Mouse (Mus musculus) retina, postnatal 7 days (tissue): ENCODE results near the gene Cldn5.

Experiments
- DNase-seq: peaks from one replicate; pipeline ENCODE4 v3.0.0-alpha.2; 2012; ENCODE audit warnings: low read depth, low spot score

Cldn5 gene

DNA sequence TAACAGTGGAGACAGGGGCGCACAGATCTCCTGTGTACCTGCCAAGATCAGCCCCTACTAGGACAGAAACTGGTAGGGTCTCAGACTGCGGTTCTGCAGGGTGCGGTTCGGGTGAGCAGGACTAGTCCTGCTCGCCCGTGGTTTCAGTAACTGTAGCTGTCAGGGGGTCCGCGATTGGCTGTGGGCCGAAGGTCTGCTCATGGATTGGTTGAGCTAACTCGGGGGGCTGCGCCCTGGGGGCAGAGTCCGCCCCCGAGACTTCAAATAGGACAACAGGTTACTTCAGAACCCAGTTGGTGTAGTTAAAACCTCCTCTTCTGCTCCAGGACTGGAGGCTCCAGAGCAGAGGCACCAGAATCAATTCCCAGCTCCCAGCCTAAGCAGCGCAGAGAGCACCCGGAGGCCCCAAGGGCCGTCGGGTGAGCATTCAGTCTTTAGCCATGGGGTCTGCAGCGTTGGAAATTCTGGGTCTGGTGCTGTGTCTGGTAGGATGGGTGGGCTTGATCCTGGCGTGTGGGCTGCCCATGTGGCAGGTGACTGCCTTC lies at the start of gene Cldn5:
Gene Cldn5 (plus strand): TSS at position 292 of the 545 bp plus-strand sequence.
- no peak for DNase-seq

DNA sequence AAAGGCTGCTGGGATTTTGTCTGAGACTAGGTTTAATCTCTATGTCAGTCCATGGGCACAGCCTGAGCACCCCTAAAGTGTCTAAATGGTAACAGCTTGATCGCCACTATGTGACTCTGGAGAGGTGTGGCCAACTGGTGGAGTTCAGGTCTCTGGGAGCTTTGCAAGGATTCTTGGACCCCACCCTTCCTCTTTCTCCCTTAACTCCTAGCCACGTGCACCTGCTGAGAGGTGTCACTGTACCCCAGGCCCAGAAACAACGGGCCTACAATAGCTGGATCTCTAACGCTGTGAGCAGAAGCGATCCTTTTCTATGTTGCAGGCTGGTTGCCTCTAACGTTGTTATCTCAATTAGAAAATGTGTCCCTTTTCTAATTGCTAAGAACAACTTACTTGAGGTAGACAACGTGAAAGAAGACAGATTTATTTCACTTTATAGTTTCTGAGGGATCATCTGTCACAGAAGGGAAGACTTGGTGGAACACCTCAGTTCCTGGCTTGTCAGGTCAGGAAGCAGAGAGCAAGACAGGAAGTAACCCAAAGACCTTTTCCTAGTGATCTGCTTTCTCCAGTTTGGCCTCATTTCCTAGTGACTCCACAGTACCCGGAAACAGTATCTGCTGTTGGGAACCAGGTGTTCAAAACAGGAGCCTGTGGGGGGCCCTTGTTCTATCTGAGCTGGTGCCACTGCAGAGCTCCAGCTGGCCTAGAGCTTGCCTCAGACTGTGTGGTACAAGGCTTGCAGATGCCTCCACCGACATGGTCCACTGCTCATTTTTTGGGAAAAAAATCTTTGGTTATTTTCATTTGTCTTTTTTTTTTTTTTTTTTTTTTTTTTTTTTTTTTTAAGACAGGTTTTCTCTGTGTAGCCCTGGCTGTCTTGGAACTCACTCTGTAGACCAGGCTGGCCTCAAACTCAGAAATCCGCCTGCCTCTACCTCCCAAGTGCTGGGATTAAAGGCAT lies 48.8 kb upstream of the Cldn5 start:
- no peak for DNase-seq

DNA sequence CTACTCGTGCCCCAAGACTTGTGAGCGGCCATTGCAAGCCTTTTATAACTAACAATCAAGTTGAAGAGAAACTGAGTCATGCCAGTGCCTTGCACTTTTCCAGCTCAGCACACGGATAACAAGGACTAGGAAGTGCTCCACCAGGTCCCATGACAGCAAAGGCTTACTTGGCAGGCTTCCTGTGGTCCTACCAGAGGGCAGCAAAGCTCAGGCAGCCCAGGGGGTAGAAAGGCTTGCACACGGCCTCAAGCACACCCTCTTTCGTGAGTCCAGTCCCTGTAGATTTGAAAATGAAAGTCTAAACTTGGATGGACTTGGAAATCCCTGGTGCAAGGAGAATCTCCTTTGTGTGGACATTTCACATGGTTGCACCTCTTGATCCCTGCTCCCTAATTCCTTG lies 47.5 kb upstream of the Cldn5 start:
- DNase-seq = no peak

DNA sequence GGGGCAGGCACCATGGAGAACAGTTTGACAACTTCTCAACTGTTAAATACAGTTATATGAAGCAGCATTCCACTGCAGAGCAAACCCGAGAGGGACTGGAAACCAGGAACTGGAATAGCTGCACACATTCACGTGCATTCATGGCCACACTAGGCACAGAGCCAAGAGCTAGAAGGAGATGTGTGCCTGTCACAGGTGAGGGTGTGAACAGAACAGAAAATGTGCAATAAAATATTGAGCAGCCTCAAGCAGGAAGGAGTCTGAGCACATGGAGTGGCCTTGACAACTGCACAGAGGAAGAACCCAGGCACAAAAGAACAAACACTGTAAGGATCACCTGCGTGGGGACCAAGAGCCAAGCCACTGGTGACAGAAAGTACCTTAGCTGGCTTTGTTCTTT lies 46.0 kb upstream of the Cldn5 start:
- no peak for DNase-seq

DNA sequence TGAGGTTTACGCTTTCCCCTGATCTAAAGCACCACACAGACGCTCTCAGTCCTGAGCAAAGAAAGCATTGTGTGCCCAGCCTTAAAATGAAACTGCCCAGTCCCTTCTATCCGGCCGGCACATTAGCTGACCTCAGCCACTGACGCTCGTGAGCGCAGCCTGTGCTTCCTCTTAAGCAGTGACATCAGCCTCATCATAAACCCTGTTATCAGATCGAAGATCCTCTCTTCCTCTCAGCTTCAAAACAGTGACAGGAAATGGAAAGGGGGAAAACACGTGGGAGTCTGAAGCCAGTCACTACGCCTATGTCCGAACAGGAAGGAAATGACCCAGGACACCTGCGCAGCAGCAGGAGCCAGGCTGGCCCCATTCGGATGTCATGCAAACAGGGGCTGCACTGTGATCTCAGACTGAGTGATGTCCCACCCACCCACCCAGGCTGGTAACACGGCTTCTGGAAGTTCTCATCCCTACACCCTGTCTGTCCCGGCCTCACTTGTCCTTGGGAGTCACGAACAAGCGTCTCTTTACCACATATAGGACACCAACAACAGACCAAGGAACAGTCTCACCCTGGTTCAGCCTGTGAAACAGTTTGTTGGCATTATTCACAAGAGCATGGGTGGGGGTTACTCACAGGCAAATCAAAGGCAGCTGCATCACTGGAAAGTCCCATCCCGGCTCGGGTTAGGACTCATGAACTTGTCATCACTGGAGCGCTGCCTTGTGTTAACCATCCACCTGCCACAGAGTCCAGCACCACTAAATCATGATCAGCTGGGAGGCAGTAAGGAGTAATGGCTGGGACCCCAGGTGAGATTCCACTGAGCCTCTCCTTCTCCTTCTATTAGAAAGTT lies 43.3 kb upstream of the Cldn5 start:
- no peak for DNase-seq

DNA sequence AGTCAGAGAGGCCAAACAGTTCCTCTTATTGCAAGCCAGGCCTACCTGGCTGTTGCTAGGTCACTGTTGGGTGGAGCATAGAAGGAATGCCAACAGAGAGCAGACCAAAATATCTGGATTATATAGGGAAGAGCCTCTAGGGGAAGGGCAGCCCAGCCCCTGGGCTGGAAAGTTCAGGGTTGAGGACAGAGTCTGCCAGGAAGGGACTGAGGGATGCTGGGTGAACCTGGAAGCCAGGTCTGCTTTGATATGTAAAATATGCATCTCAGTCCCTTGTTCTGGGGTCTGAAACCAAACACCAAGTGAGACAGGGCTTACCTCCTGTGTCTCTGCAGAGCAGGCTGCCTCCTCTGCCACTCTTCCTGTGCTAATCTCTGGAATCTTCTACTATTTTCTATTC lies 38.3 kb upstream of the Cldn5 start:
- no peak for DNase-seq

DNA sequence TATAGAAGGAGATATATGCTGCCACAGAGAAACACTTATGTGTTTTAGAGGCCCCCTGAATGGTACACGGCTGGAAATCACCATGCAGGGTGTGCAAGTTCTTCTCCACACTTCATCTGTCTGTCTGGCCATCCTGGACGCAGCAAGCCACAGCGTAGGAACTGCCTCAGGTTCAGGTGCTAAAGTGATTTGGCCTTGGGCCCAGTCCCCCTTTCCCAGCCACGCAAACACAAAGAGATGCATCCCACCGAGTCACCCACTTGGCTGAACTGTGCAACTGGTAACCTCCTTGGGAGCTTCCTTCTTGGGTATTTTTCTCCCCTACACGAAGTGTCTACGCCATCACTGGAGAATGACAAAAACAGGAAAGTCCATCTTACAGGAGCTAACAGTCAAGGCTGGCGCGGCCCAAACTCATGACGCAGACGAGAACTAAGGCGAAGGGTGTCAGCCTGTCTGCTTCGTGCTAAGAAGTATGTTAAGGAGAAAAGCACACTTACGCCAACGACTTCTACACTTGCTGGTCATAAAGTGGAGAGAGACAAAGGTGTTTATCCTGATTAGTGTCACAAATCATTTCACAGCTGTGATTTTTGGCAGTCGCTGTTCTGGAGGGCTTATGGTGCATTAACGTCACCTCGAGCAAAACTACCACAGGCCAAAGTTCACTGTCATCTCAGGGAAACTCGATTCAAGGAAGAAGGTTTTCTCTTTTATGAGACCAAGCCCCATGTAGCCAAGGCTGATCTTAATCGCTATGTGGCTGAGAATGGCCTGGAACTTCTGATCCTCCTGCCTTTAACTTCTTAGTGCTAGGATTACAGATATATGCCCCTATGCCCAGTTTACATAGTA lies 30.2 kb upstream of the Cldn5 start:
- no peak for DNase-seq

DNA sequence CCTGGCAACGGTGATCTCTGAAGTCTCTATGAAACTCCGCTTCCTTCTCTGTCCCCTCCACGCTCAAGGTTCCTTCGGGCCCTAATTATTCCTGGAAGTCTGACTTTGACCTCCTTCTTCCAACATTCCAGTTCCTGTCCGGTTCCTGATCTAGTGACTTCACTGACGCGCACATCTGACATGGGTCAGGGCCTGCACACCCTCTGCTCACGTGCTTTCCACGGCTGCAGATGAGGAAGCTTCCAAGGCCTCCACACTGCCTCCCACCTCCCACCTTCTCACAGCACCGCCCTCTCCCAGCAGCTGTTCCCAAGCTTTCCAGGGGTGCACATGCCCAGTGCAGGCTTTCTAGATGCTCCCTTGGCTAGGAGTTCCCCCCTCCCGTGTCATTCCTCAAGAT lies 25.5 kb upstream of the Cldn5 start:
- no peak for DNase-seq

DNA sequence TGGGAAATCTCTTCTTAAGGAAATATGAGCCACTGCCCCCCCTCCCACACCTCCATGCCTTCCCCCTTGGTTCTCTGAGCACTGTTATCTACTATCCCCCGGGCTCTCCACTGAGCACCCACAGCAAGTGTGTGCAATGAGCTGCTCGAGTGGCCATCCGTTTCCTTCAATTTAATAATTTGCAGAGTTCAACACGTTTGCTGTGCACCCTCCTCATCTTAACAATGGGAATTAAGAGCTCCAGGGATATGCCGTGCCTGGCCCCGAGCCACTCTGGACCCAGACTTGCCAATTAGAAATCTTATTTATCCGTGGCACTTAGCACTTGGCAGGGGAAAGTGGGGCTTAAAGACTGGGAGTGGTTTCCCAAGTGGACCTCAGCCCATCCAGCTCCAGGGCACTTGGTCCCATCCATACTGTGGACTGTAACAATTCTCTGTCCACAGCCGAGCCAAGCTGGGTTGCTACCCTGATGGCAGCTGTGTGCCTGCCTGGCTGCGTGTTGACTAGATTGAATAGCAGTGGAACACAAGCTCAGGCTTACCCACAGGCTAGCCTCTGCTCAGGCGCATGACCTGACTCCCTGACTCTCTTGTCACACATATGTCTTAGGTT lies 24.7 kb upstream of the Cldn5 start:
- DNase-seq = no peak

DNA sequence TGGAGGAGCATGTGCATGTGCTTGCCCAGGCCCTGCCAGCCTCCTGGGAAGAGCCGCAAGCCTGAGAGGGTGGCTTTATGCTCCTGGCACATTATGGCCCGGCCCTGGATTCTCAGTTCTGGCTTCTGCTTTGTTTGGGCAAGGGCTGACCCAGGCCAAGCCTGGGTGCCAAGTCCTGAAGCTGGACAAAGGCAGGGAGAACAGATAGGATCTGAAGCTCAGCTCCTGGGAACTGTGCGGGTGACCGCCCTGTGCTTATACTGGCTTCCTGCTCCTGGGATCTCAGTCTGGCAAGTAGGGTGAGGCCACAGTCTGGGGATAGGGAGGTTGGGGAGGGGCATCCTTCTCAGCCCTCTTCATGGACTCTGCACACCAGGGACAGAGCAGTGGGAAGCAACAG lies 14.9 kb upstream of the Cldn5 start:
- DNase-seq = no peak

DNA sequence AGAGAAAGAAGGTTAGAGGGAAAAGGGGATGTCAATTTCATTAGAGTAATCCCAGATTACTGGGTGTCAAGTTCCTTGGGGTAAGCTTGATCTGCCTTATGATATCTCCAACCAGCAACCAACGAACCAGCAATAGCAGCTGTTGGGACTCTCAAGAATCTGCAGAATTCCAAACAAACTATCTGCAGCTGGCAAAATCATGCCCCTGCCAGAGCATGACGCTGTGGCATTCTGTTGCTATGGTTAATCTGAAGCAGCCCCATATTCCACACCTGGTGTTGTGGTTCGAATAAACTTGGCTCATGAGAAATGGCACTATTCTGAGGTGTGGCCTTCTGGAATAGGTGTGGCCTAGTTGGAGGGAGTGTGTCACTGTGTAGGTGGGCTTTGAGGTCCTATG lies 13.7 kb upstream of the Cldn5 start:
- DNase-seq = no peak

DNA sequence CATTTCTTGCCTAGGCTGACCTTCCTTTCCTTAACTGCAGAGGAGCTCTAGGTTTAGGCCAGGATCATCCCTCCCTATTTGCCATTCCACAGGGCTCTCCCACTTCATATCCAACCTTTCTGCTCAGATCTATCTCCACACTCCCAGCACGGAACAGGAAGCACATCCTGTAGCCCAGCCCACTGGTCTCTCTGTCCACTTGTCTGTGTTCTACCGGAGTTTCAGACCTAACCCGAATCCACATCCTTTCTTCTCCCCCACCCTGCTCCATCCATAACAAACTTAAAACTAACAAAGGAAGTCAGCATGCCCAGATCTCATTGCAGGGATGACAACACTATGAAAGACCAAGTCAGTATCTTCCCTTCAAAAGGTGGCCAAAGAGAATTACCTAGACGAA lies 10.3 kb upstream of the Cldn5 start:
- DNase-seq = no peak

DNA sequence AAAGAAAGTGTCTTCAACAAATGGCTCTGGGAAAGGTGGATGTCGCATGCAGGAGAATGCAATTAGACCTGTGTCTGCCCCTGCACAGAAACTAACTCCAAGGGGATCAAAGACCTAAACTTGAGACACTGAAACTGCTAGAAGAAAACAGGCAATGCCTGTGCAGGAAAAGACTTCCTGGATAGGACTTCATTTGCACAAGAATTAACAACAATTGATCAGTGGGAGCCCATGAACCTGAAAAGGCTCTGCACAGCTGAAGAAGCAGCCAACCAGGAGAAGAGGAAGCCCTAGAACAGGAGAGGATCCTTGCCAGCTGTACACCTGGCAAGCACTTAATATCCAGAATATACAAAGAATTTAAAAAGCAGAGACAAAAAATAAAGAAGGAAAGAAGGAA lies 7.1 kb upstream of the Cldn5 start:
- DNase-seq = no peak

DNA sequence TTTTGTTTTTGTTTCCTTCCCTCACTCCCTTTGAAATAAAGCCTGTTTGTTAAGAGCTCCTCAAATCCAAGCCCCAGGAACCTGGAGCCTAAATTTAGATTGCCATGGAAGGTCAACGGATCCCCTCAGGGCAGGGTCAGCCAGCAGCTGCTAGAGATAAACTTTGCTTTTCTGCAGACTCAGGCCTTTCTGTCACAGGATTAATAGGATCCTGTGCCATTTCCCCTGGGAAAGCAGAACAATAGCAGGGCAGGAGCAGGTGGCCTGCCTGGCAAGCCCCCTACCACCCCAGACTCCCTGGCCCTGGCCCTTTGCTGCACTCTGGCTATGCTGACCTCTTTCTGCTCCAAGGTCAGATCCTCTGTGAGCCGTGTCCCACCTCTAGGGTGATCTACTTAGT lies 2.7 kb upstream of the Cldn5 start:
- DNase-seq = no peak

DNA sequence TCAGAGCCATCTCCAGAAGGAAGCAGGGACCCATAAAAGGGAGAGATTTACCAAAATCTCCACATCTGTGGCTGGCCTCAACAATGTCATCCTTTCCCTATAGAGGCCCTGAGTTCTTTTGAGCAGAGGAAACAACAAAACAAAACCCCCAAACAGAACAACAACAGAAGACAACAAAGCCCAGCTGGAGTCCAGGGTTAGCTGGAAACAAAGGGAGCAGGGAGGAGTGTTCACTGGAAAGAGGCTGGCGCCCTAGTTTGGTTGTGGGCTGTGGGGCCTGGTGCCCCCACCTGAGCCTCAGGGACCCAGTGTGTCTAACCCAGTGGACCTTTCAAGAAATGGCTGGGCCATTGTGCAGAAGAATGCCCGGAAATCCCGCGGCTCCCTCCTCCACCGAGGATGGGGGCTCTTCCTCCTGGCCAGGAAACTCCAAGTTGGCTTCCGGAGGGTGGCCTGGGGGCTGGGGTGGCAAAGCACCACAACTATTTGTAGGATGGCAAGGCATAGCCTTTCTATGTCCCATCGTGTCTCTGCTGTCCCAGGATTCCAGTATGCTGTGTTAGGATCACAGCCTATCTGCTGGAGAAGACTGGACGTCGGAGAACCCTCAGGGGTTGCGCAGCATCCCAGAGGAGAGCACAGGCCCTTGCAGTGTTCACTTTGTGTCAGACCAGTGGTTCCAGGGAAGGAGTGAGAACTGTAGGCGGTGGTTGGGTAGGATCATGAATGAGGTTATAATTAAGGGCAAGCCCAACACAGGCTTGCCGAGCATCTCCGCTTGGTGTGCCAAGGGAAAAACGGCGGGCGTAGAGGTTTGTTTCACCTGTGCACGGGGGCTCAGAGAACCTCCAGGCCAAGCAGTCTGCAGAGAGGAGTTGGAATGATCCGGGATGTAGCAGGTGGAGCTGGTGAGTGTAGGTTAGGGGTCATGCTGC lies 759 bp upstream of the Cldn5 start:
- no peak for DNase-seq

DNA sequence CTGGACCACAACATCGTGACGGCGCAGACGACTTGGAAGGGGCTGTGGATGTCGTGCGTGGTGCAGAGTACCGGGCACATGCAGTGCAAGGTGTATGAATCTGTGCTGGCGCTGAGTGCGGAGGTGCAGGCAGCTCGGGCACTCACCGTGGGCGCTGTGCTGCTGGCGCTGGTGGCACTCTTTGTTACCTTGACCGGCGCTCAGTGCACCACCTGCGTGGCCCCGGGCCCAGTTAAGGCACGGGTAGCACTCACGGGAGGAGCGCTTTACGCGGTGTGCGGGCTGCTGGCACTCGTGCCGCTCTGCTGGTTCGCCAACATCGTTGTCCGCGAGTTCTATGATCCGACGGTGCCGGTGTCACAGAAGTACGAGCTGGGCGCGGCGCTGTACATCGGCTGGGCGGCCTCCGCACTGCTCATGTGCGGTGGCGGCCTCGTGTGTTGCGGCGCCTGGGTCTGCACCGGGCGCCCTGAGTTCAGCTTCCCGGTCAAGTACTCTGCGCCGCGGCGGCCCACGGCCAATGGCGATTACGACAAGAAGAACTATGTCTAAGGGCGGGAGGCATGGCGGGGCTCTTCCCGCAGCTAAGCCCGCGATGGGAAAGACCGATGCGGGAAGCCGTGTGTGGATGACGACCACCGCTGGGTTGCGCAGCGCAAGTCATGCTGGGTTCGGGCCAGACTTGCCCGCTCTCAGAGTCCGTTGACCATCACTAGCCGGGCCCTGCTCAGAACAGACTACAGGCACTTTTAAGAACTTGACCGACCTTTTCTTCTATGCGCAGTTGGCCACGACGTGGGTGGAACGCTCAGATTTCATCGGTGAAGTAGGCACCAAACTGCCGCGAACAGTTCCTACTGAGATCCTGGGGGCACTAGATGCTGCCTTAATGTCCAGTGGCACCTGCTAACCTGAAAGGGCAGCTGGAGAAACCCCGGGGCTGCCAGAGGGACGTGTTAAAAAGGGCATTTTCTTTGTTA lies 744 bp downstream of the Cldn5 start:
- no peak for DNase-seq

DNA sequence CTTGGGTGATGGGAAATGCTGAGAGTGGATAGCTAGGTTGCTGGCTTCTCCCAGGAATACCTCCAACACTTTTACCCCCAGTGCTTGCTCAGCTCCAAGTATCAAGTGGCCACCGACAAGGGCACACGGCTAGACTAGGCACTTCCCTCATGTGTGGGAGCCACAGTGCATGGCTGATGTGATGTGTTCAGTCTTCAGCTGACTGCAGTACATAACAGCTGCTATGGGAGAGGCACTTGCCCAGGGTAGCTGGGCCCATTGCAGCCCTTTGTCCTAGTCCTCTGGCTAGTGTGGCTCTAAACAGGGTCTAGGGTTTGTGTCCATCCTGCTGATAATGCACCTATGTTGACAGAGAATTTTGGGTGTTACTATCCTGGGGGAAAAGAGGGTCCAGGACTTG lies 1.8 kb downstream of the Cldn5 start:
- DNase-seq = no peak

DNA sequence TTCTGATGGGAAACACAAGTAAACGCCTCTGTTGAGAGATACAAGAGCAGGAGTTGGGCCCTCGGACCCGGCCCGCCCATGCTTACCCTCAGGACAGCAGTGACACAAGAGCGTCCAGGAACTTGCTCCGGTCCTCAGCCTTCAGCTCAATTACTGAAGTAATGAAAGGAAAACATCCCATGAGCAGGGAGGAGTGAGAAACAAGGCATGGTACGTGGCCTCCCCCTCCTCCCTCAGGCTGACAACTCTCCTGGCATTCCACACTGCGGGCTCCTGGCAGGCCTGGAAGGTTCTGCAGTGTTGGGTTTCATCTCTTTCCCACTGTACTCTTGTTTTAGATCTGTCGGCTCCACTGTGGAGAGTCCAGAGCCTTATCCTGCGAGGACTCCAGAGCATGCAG lies 5.2 kb downstream of the Cldn5 start:
- no peak for DNase-seq

DNA sequence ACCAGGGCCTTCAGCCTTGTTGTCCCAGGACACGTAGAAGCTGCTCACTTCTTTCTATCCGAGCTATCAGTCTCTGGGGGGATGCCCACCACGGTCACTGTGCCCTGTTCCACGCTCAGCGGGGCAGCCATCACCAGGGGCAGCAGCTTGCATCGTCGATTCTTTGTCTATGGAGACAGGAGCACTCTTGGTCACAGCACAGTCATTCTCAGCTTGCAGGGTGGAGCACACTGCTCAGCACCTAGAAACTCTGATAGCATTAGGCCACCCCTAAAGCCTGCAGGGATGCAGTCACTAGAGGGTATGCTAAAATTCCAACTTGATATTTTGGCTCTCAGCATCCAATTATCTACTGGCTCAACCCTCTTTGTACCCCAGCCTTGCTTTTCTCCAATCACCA lies 8.4 kb downstream of the Cldn5 start:
- DNase-seq = no peak
